Mouse (Mus musculus): ENCODE results near the gene Lrch1. TPM values are rescaled to one million over a fixed set of nuclear protein-coding genes. Genes with fewer than 3 reads are reported as not detected.

The Lrch1 gene
- polyA plus RNA-seq, 1 experiment from 2014 or later = 4.3 TPM

DNA sequence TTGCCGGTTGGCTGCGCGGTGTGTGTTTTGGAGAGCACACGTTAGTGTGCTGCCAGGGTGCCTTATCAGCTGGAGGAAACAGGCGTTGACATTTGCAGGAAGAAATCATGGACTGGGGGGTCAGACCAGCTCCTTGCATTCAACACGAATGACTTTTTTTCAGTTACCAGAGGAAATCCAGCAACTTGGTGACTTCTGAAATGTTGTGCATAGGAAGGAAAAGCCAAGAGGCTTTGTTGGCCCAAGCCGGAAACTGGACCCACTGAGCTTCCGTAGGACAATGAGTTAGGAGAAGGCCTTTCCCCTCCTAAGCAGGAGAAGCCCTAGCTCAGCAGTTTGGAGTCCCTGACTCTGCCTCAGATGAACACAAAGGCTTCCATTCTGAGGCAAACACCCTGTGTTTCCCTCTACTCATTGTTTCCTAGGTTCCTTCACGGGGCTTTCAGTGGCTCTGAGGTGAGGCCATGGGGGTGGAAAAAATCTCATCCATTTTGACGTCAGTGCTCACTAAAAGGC is 26.5 kb upstream of the Lrch1 start:
- no peak overlapping the region for H3K4me2 ChIP-seq
- 0 out of 2 replicates have a peak overlapping the region, but pooled peaks have one; percentile 48 for H3K27ac ChIP-seq
- H3K9ac ChIP-seq = no peak overlapping the region
- H3K9me3 ChIP-seq (replicated peaks) = no peaks in the 10 kb centered on the region
- WGBS (ENCODE audit: insufficient replicate concordance) = 14% methylated on average over 10 of the region's 10 CpGs
- DNase-seq = no peak
- H3K36me3 ChIP-seq = no peaks in the 10 kb centered on the region
- H3K4me3 ChIP-seq (replicated peaks) = no peak overlapping the region
- no peak; the same call in 1 of the 2 replicates for ATAC-seq (ENCODE audit: low read depth)
- H3K27me3 ChIP-seq = 0 out of 2 replicates have a peak, but pooled peaks cover 10% of the 10 kb centered on the region
- peaks cover 64% of the 10 kb centered on the region for H3K4me1 ChIP-seq (replicated peaks)

DNA sequence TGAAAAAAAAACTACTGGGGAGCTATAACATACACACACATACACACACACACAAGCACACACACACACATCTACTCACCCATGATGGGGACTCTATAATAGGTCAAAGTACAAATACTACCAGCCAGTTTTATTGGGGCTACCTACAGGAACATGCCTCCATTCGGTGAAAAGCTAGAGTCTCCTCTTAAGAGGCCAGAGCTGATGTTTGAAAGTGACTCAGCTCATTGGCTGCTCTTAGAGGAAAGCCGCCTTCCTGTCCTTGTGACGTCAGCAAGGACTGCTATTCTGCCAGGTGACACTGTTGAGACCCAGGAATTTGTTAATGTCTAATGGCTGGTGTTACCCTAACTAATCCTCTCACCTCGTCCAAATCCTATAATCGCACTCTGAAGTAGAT is 25.0 kb upstream of the Lrch1 start:
- Histone ChIP-seq H3K27ac (peak overlapping the region; percentile 85), H3K9ac (peak overlapping the region; percentile 44; the same call in 1 of the 2 replicates), H3K4me1 (replicated peaks) (peaks cover 64% of the 10 kb centered on the region), H3K27me3 (0 out of 2 replicates have a peak, but pooled peaks cover 10% of the 10 kb centered on the region), H3K36me3 (no peaks in the 10 kb centered on the region), H3K4me3 (replicated peaks) (peak overlapping the region; percentile 18; the same call in 1 of the 2 replicates), H3K9me3 (replicated peaks) (no peaks in the 10 kb centered on the region), H3K4me2 (peak overlapping the region; percentile 50)
- ATAC-seq (ENCODE audit: low read depth) (peak; percentile 80), DNase-seq (peak; percentile 28)
- WGBS (ENCODE audit: insufficient replicate concordance) = 43% methylated on average over 5 of the region's 5 CpGs

DNA sequence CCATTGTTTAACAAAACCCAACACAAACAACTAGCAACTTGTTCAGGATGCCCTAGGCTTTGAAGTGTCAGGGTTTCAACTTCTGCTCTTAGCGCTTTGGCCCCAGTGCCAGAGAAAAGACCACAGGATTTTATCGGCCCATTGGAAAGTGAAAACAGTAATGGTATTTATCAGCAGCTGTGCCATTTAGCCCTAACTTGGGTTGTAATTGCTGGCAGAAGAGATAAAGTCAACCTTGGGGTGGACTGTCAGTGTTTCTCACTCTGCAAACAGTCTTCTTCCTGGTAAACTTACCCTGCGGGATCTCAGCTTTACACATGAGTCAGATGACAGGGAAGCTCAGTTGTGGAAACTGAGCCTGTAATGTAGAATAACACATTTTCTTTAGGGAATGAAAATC is 24.5 kb upstream of the Lrch1 start:
- peak overlapping the region; percentile 44; the same call in 1 of the 2 replicates for H3K9ac ChIP-seq
- H3K27ac ChIP-seq = peak overlapping the region; percentile 85
- DNase-seq = peak; percentile 44
- peak overlapping the region; percentile 18 for H3K4me3 ChIP-seq (replicated peaks)
- H3K4me1 ChIP-seq (replicated peaks) = peaks cover 64% of the 10 kb centered on the region
- H3K27me3 ChIP-seq = 0 out of 2 replicates have a peak, but pooled peaks cover 10% of the 10 kb centered on the region
- 5% methylated on average over 3 of the region's 3 CpGs for WGBS (ENCODE audit: insufficient replicate concordance)
- ATAC-seq (ENCODE audit: low read depth) = peak; percentile 89
- H3K9me3 ChIP-seq (replicated peaks) = no peaks in the 10 kb centered on the region
- H3K36me3 ChIP-seq = no peaks in the 10 kb centered on the region
- peak overlapping the region; percentile 50 for H3K4me2 ChIP-seq

DNA sequence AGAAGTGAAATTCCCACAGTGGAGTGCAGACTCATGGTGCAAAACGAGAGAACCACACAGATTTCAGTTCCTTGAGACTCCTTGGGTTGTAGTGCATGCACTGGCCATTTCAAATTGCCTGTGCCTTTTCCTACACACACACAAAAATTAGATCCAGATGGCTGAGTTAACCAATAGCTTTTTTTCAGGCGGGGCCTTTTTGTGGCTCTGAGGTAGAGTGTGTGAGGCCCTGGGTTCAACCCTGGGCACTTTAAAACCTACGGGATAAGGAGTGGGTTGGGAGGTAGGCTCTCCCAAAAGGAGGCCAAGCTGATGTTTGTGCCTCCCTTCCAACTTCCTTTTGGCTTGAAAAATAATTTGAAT is 15.7 kb upstream of the Lrch1 start:
- no peaks in the 10 kb centered on the region for H3K9me3 ChIP-seq (replicated peaks)
- H3K4me2 ChIP-seq = no peak overlapping the region
- H3K9ac ChIP-seq = no peak overlapping the region
- no peaks in the 10 kb centered on the region for H3K36me3 ChIP-seq
- H3K27ac ChIP-seq = no peak overlapping the region
- ATAC-seq (ENCODE audit: low read depth) = no peak
- WGBS (ENCODE audit: insufficient replicate concordance) = 61% methylated on average over 3 of the region's 3 CpGs
- H3K4me1 ChIP-seq (replicated peaks) = 0 out of 2 replicates have a peak, but pooled peaks cover 4% of the 10 kb centered on the region
- no peak overlapping the region for H3K4me3 ChIP-seq (replicated peaks)
- H3K27me3 ChIP-seq = peaks cover 4% of the 10 kb centered on the region; the same call in 1 of the 2 replicates
- DNase-seq = no peak

DNA sequence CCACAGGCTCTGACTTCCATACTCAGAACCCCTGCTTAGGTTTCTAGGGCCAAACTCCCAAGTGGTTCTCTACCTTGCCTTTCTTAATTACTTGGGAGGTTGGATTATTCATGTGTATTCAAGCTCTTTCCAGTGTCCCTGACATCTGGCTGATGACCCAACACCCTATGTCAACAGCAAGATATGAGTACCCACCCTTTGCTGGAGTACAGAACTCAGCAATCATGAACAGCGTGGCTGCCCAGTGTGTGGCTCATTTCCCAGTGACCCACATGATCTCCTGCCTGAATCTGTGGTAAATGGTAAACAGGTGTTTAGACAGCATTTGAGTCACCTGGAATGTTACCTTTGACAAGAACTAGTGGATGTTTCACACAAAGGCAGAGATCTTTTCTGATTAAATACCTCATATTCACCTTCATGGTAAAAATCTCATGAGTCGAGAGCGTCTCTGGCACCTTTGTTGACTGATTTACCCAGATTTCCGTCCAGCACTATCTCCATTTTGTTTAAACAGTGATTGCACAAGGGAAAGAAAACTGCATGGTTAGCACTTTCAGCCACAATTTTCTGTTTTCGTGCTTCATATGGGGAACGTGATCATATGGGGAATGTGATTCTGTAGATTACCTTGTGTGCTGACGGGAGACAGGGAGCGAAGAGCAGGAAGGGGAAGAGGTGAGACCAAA is 15.2 kb upstream of the Lrch1 start:
- Histone ChIP-seq H3K4me1 (replicated peaks) (0 out of 2 replicates have a peak, but pooled peaks cover 4% of the 10 kb centered on the region), H3K36me3 (no peaks in the 10 kb centered on the region), H3K4me2 (no peak overlapping the region), H3K9me3 (replicated peaks) (no peaks in the 10 kb centered on the region), H3K27ac (no peak overlapping the region), H3K27me3 (peaks cover 4% of the 10 kb centered on the region; the same call in 1 of the 2 replicates), H3K9ac (no peak overlapping the region), H3K4me3 (replicated peaks) (no peak overlapping the region)
- 60% methylated on average over 8 of the region's 8 CpGs for WGBS (ENCODE audit: insufficient replicate concordance)
- DNase-seq = no peak
- no peak for ATAC-seq (ENCODE audit: low read depth)

DNA sequence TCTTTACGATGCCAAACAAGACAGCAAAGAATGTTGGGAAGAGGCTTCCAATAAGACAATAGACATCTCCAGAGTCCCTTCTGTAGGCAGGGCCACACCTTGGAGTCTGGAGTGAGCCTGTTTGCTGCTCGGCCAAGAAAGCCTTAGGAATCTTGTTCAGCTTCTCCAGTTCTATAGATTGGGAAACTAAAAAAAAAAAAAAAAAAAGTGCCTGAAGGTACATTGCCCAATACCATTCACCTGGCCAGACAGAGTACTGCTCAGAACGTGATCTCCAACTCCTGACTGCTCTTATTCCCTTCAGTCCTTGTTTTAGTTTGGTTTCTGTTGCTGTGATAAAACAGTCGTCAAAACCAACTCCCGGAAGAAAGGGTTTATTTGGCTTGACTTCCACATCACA is 12.9 kb upstream of the Lrch1 start:
- H3K4me3 ChIP-seq (replicated peaks) = no peak overlapping the region
- no peak for ATAC-seq (ENCODE audit: low read depth)
- DNase-seq = no peak
- H3K4me2 ChIP-seq = no peak overlapping the region
- no peaks in the 10 kb centered on the region for H3K36me3 ChIP-seq
- 62% methylated on average over 5 of the region's 5 CpGs for WGBS (ENCODE audit: insufficient replicate concordance)
- no peaks in the 10 kb centered on the region for H3K9me3 ChIP-seq (replicated peaks)
- peaks cover 4% of the 10 kb centered on the region; the same call in 1 of the 2 replicates for H3K27me3 ChIP-seq
- H3K4me1 ChIP-seq (replicated peaks) = 0 out of 2 replicates have a peak, but pooled peaks cover 4% of the 10 kb centered on the region
- no peak overlapping the region for H3K27ac ChIP-seq
- H3K9ac ChIP-seq = no peak overlapping the region

DNA sequence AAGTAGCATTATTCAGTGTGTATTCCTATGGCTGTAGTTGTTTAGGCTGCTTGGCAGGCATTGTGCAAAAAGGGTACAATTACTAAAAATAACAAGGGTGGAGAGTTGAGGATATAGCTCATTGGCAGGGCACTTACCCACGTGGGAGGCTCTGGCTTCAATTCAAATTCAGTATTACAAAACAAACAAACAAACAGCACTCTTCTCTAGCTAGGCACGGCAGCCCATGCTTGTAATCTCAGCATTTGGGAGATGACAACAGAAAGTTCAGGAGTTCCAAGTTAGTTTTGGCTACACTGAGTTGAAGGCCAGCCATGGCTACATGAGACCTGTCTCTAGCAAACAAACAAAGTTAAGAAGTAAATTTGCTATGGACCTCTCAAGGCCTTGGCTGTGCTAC is 9.0 kb upstream of the Lrch1 start:
- Histone ChIP-seq H3K9ac (no peak overlapping the region), H3K36me3 (no peaks in the 10 kb centered on the region), H3K9me3 (replicated peaks) (no peaks in the 10 kb centered on the region), H3K4me2 (no peak overlapping the region), H3K27me3 (0 out of 2 replicates have a peak, but pooled peaks cover 6% of the 10 kb centered on the region), H3K27ac (no peak overlapping the region), H3K4me1 (replicated peaks) (no peaks in the 10 kb centered on the region), H3K4me3 (replicated peaks) (no peak overlapping the region)
- 43% methylated on average over 2 of the region's 2 CpGs for WGBS (ENCODE audit: insufficient replicate concordance)
- DNase-seq (no peak), ATAC-seq (ENCODE audit: low read depth) (no peak)

DNA sequence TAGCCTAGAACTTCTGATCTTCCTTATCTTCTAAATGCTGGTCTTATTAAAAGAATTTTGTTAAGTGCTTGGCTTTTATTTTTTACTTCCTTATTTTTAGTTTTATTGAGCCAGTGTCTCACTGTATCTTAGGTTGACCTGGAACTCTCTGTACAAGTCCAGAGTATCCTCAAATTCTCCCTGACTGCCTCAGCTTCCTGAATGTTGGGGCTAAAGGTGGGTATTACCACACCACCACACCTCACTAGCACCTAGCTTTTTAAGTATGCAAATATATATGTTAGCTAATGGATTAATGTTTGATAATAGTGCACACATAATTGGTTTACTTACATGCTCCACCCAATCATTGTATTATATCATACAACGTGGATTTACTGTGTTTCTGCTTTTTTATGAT is 8.6 kb upstream of the Lrch1 start:
- WGBS (ENCODE audit: insufficient replicate concordance) = 54% methylated on average over 1 of the region's 1 CpGs
- no peak overlapping the region for H3K4me2 ChIP-seq
- ATAC-seq (ENCODE audit: low read depth) = no peak

DNA sequence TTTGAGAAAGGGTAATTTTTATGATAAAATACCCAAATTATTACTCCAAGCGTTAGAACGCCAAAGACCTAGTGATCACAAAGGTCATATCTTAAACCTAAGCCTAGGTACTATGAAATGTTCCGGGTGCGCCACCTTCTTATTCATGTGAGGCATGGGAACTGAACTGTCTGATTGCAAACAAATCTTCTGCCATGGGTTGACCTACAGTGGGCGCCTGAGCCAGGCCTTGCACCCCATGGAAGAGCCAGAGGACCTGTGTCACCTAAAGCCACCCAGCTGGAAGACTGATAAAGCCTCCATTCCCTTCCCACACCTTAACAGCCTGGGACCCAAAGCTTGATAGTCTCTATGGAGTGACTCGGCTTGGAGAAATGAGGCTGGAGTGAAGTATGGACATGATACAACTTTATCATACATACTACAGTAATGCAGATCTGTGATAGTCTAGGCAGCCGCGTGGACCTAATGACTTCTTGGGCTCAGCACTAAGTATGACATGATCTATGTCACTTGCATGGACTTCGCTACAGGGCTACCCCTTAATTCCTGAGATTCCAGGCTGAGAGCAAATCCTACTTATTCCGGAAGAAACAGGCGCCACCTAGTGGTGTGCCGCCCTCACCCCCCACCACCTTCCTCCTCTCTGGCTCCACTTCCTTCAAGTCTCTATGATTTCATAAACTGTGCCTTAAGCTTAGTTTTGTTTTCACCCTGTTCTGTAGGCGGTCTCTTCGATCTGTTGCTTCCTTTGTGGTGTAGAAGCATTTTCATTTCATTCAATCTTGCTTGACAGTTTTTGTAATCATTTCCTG is 957 bp upstream of the Lrch1 start:
- Histone ChIP-seq H3K27me3 (no peaks in the 10 kb centered on the region), H3K9ac (peak overlapping the region; percentile 87; the same call in 1 of the 2 replicates), H3K4me2 (peak overlapping the region; percentile 95), H3K4me1 (replicated peaks) (peaks cover 42% of the 10 kb centered on the region), H3K4me3 (replicated peaks) (peak overlapping the region; percentile 90), H3K27ac (peak overlapping the region; percentile 70), H3K9me3 (replicated peaks) (no peaks in the 10 kb centered on the region), H3K36me3 (no peaks in the 10 kb centered on the region)
- ATAC-seq (ENCODE audit: low read depth) (peak; percentile 42), DNase-seq (no peak)
- WGBS (ENCODE audit: insufficient replicate concordance) = 30% methylated on average over 14 of the region's 14 CpGs

More for the DNA sequence above, 8.6 kb upstream of the Lrch1 start:
- no peak for DNase-seq
- no peaks in the 10 kb centered on the region for H3K9me3 ChIP-seq (replicated peaks)
- H3K27me3 ChIP-seq = 0 out of 2 replicates have a peak, but pooled peaks cover 6% of the 10 kb centered on the region
- H3K36me3 ChIP-seq = no peaks in the 10 kb centered on the region
- no peak overlapping the region for H3K27ac ChIP-seq
- no peaks in the 10 kb centered on the region for H3K4me1 ChIP-seq (replicated peaks)
- no peak overlapping the region for H3K4me3 ChIP-seq (replicated peaks)
- H3K9ac ChIP-seq = no peak overlapping the region

DNA sequence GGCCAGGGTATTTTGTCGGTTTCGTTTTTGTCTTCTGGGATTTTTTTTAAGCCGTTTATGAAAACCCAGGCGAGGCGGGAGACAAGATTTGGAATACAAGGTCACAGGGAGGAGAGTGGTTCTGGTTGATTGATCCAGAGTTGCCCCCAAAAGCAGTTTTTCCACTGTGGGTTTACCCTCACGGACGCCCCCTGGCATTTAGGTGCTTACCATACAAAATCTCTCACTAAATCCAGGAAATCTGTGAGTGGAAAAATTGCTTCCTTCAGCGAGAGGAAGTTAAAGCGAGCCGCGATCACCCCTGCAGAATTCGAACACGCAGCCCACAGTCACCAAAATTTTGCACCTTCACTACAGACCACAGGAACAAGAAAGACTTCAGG is 329 bp upstream of the Lrch1 start:
- ATAC-seq (ENCODE audit: low read depth) (no peak), DNase-seq (no peak)
- H3K27ac ChIP-seq = peak overlapping the region; percentile 70
- H3K36me3 ChIP-seq = no peaks in the 10 kb centered on the region
- H3K4me1 ChIP-seq (replicated peaks) = peaks cover 44% of the 10 kb centered on the region
- H3K4me2 ChIP-seq = peak overlapping the region; percentile 95
- H3K9ac ChIP-seq = peak overlapping the region; percentile 87
- no peaks in the 10 kb centered on the region for H3K27me3 ChIP-seq
- 11% methylated on average over 13 of the region's 13 CpGs for WGBS (ENCODE audit: insufficient replicate concordance)
- no peaks in the 10 kb centered on the region for H3K9me3 ChIP-seq (replicated peaks)
- H3K4me3 ChIP-seq (replicated peaks) = peak overlapping the region; percentile 90

DNA sequence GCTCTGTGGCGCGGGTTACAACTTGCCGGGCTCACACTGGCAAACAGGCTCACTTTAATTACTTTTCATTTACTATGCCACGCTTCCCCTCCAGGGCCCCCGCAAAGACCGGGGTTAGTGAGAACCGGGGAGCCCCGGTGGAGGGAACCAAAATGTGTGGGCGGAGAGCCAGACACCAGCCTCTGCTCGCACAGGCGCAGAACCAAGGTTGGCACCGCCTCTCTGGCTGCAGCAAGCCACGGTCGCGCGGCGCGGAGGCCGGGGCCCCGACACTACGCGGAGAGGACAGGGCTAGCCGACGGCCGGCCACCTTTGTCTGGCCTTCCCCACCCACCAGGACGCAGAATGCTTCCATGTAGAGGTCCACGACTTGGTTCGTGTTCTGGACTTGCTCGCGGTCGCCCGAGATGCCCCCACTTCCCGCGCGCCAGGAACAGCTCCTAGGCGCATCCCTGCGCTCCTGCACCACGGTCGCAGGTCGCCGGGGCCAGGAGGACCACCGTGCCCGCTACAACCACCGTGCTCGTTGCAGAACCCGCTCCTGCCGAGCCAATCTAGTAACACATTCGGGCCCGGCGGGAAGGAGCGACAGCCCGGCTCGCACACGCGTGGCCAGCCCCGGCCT is 813 bp downstream of the Lrch1 start:
- Histone ChIP-seq H3K9me3 (replicated peaks) (no peaks in the 10 kb centered on the region), H3K27me3 (no peaks in the 10 kb centered on the region), H3K9ac (peak overlapping the region; percentile 87), H3K4me3 (replicated peaks) (peak overlapping the region; percentile 90), H3K36me3 (no peaks in the 10 kb centered on the region), H3K27ac (peak overlapping the region; percentile 88), H3K4me2 (peak overlapping the region; percentile 95), H3K4me1 (replicated peaks) (peaks cover 50% of the 10 kb centered on the region)
- peak; percentile 63 for DNase-seq
- ATAC-seq (ENCODE audit: low read depth) = peak; percentile 82
- under 1% methylated on average over 56 of the region's 56 CpGs for WGBS (ENCODE audit: insufficient replicate concordance)

All from liver, embryonic 13.5 days (tissue).